Mouse (Mus musculus) urinary bladder, postnatal 4 days (tissue): ENCODE measurements around the gene Rbbp6.
A peak's percentile ranks its signal among the peaks of the same experiment; 100 is the strongest.

ENCODE experiments used
- DNase-seq, 2 experiments: peaks; one replicate each; pipeline ENCODE4 v3.0.0; 2021 to 2022; ENCODE audit warnings: low spot score in 2 of 2

The Rbbp6 gene

GRCm38 (mm10) chr7:122965386-122965785 lies at the start of gene Rbbp6:
Gene Rbbp6, plus strand, starts transcription at chr7:122965686.
- no peak for DNase-seq

- DNase-seq, result no peak
Observed at GRCm38 (mm10) chr7:122919728-122920582, 45.5 kb upstream of the Rbbp6 start.

GRCm38 (mm10) chr7:122921537-122921936 lies 43.9 kb upstream of the Rbbp6 start:
- no peak for DNase-seq

GRCm38 (mm10) chr7:122924256-122924655 lies 41.2 kb upstream of the Rbbp6 start:
- DNase-seq, result no peak

- DNase-seq, result no peak
Observed at GRCm38 (mm10) chr7:122930494-122930893, 35.0 kb upstream of the Rbbp6 start.

GRCm38 (mm10) chr7:122932171-122932570 lies 33.3 kb upstream of the Rbbp6 start:
- DNase-seq, result no peak

- no peak for DNase-seq
Observed at GRCm38 (mm10) chr7:122936626-122937025, 28.9 kb upstream of the Rbbp6 start.

GRCm38 (mm10) chr7:122938197-122938596 lies 27.3 kb upstream of the Rbbp6 start:
- DNase-seq, result no peak

- DNase-seq, result no peak
Observed at GRCm38 (mm10) chr7:122939181-122939580, 26.3 kb upstream of the Rbbp6 start.

GRCm38 (mm10) chr7:122940371-122941075 lies 25.0 kb upstream of the Rbbp6 start:
- no peak for DNase-seq

- DNase-seq, result no peak
Observed at GRCm38 (mm10) chr7:122942111-122942510, 23.4 kb upstream of the Rbbp6 start.

- DNase-seq, result peak; percentile 42 to 81
Observed at GRCm38 (mm10) chr7:122945149-122945548, 20.3 kb upstream of the Rbbp6 start.

GRCm38 (mm10) chr7:122949268-122949667 lies 16.2 kb upstream of the Rbbp6 start:
- no peak for DNase-seq

- no peak for DNase-seq
Observed at GRCm38 (mm10) chr7:122951464-122951863, 14.0 kb upstream of the Rbbp6 start.

GRCm38 (mm10) chr7:122952066-122952465 lies 13.4 kb upstream of the Rbbp6 start:
- DNase-seq, result no peak

- no peak for DNase-seq
Observed at GRCm38 (mm10) chr7:122954451-122955225, 10.8 kb upstream of the Rbbp6 start.

- DNase-seq, result peak in 1 of 2 experiments; percentile 30
Observed at GRCm38 (mm10) chr7:122955226-122955955, 10.1 kb upstream of the Rbbp6 start.

GRCm38 (mm10) chr7:122968751-122969150 lies 3.3 kb downstream of the Rbbp6 start:
- no peak for DNase-seq

- peak; percentile 92 for DNase-seq
Observed at GRCm38 (mm10) chr7:122969231-122970032, 3.9 kb downstream of the Rbbp6 start.

- DNase-seq, result peak in 1 of 2 experiments; percentile 54
Observed at GRCm38 (mm10) chr7:122970119-122970781, 4.8 kb downstream of the Rbbp6 start.
